Mouse (Mus musculus) testis, adult 2 months (tissue): ENCODE data around the gene Trem2.

Source experiments
- CTCF ChIP-seq: fragments of 200-500 bp; IDR thresholded peaks from 2 replicates; pipeline ENCODE4 v1.5.1; 2012; ENCODE audit warnings: low read depth, mild to moderate bottlenecking, inconsistent platforms, low read length, moderate library complexity; ENCODE audit not compliant: control insufficient read depth, insufficient read depth, insufficient replicate concordance
- POLR2A ChIP-seq: fragments of 200-500 bp; IDR thresholded peaks from 2 replicates; pipeline ENCODE4 v1.6.1; 2012; ENCODE audit warnings: low read depth, mild to moderate bottlenecking, inconsistent platforms, low read length, moderate library complexity; ENCODE audit not compliant: control insufficient read depth

GRCm38 (mm10) chr17:48391446-48391845, 45.2 kb downstream of the Trem2 start:
- TF ChIP-seq POLR2A (no peak), CTCF (no peak)
